Mouse (Mus musculus): ENCODE measurements at regions not wholly inside any gene's neighbourhood (a gene's known extent, or its start where the extent isn't known, plus 50 kb on each side); places are given as distances from the start of the nearest gene placed in this dataset.

GRCm38 (mm10) chr16:87220201-87220600 is 133.8 kb upstream of the N6amt1 start:
- no peak overlapping the region for H3K27ac ChIP-seq
- H3K9me3 ChIP-seq (replicated peaks): peaks cover 2% of the 10 kb centered on the region; the same call in 1 of the 2 replicates
- H3K9ac ChIP-seq: no peak overlapping the region
- no peak overlapping the region for H3K4me2 ChIP-seq (replicated peaks)
- no peaks in the 10 kb centered on the region for H3K4me1 ChIP-seq
- WGBS: 73% methylated on average over 4 of the region's 4 CpGs
- no peaks in the 10 kb centered on the region for H3K36me3 ChIP-seq
- H3K4me3 ChIP-seq: no peak overlapping the region
- no peak for ATAC-seq (ENCODE audit: low FRiP score)
- H3K27me3 ChIP-seq: no peaks in the 10 kb centered on the region

GRCm38 (mm10) chr16:87207875-87208274 is 146.1 kb upstream of the N6amt1 start:
- Histone ChIP-seq H3K4me3 (no peak overlapping the region), H3K27ac (no peak overlapping the region), H3K27me3 (no peaks in the 10 kb centered on the region), H3K9ac (no peak overlapping the region), H3K4me1 (no peaks in the 10 kb centered on the region), H3K4me2 (replicated peaks) (no peak overlapping the region), H3K9me3 (replicated peaks) (no peaks in the 10 kb centered on the region), H3K36me3 (no peaks in the 10 kb centered on the region)
- 53% methylated on average over 1 of the region's 1 CpGs for WGBS
- no peak for ATAC-seq (ENCODE audit: low FRiP score)

GRCm38 (mm10) chr16:87190471-87190870 is 163.5 kb upstream of the N6amt1 start:
- H3K27me3 ChIP-seq: no peaks in the 10 kb centered on the region
- H3K9ac ChIP-seq: no peak overlapping the region
- no peak overlapping the region for H3K4me2 ChIP-seq (replicated peaks)
- 86% methylated on average over 4 of the region's 4 CpGs for WGBS
- no peak overlapping the region for H3K27ac ChIP-seq
- H3K36me3 ChIP-seq: no peaks in the 10 kb centered on the region
- H3K4me3 ChIP-seq: no peak overlapping the region
- no peaks in the 10 kb centered on the region for H3K9me3 ChIP-seq (replicated peaks)
- H3K4me1 ChIP-seq: no peaks in the 10 kb centered on the region
- no peak for ATAC-seq (ENCODE audit: low FRiP score)

DNA sequence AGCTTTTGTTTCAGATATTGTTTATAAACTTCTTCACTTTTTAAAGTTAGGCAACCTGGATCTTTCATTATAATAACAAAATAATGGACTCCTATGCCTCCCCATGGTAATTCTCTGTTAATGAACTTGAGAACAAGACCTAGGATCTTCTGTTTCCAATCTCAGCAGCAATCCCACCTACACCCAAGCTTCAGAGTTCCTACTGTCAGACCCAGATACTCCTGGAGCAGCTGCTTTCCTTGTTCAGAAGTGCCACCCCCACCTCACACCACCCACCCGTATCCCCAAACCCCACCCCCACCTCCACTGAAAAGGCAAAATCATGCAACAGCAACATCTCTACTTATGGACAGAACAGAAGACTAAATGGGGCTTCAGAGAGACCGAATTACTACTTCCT is 165.2 kb upstream of the N6amt1 start:
- 86% methylated on average over 2 of the region's 2 CpGs for WGBS

GRCm38 (mm10) chr16:87172395-87172794 is 181.6 kb upstream of the N6amt1 start:
- WGBS: 75% methylated on average over 4 of the region's 4 CpGs
- H3K9ac ChIP-seq: no peak overlapping the region
- ATAC-seq (ENCODE audit: low FRiP score): no peak

More for the DNA sequence above, 165.2 kb upstream of the N6amt1 start:
- H3K9ac ChIP-seq: no peak overlapping the region
- no peaks in the 10 kb centered on the region for H3K9me3 ChIP-seq (replicated peaks)
- H3K4me2 ChIP-seq (replicated peaks): no peak overlapping the region
- H3K4me1 ChIP-seq: no peaks in the 10 kb centered on the region
- ATAC-seq (ENCODE audit: low FRiP score): no peak
- no peak overlapping the region for H3K27ac ChIP-seq
- H3K27me3 ChIP-seq: no peaks in the 10 kb centered on the region
- no peak overlapping the region for H3K4me3 ChIP-seq
- no peaks in the 10 kb centered on the region for H3K36me3 ChIP-seq

DNA sequence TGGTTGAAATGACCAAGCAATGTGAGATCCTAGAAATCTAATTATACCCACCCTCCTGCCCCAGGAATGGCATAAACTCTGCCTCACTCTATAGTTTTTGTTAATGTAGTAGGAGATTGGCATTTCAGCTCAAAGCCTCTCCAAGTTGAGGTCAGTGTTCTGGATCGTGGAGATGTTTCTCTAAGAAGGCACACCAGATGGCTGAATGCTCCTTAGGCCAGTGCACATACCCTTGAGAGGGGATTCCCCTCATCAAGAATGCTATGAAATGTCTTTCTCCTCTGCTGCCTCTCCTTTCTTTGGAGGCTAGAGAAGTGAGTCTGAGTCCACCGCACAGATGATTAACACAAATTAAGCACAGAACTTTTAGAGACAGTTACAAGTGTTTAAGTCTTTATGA is 214.7 kb upstream of the N6amt1 start:
- ATAC-seq (ENCODE audit: low FRiP score): no peak
- Histone ChIP-seq H3K4me1 (no peaks in the 10 kb centered on the region), H3K4me2 (replicated peaks) (no peak overlapping the region), H3K9me3 (replicated peaks) (no peaks in the 10 kb centered on the region), H3K36me3 (no peaks in the 10 kb centered on the region), H3K27ac (no peak overlapping the region), H3K9ac (no peak overlapping the region), H3K27me3 (no peaks in the 10 kb centered on the region), H3K4me3 (no peak overlapping the region)
- 90% methylated on average over 2 of the region's 2 CpGs for WGBS

More at GRCm38 (mm10) chr16:87172395-87172794, 181.6 kb upstream of the N6amt1 start:
- H3K4me3 ChIP-seq: no peak overlapping the region
- H3K4me1 ChIP-seq: no peaks in the 10 kb centered on the region
- no peak overlapping the region for H3K4me2 ChIP-seq (replicated peaks)
- H3K27me3 ChIP-seq: no peaks in the 10 kb centered on the region
- no peaks in the 10 kb centered on the region for H3K36me3 ChIP-seq
- no peak overlapping the region for H3K27ac ChIP-seq
- H3K9me3 ChIP-seq (replicated peaks): no peaks in the 10 kb centered on the region

GRCm38 (mm10) chr16:87136503-87136902 is 217.5 kb upstream of the N6amt1 start:
- Histone ChIP-seq H3K9me3 (replicated peaks) (no peaks in the 10 kb centered on the region), H3K4me2 (replicated peaks) (no peak overlapping the region), H3K27ac (no peak overlapping the region), H3K36me3 (no peaks in the 10 kb centered on the region), H3K4me1 (no peaks in the 10 kb centered on the region), H3K27me3 (no peaks in the 10 kb centered on the region), H3K4me3 (no peak overlapping the region), H3K9ac (no peak overlapping the region)
- ATAC-seq (ENCODE audit: low FRiP score): no peak
- WGBS: 78% methylated on average over 1 of the region's 1 CpGs

DNA sequence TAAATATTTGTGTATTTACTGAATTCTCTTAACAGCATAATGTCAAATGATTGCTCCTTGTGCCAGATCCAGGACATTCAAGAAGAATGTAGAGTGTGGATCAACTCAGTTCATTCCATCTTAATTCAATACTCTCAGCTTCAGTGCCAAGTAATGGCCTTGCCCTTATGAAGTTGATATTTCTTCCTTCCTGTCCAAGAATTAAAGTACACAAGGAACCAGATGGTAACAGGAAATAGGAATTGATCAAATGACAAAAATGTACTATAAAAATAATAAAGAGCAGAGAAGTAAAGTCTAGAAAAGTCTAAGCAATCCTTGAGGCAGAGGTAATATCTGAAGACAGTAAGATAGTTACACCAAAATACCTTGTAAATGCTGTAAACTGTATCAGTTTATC is 219.5 kb upstream of the N6amt1 start:
- no peaks in the 10 kb centered on the region for H3K4me1 ChIP-seq
- H3K4me3 ChIP-seq: no peak overlapping the region
- ATAC-seq (ENCODE audit: low FRiP score): no peak
- no peaks in the 10 kb centered on the region for H3K27me3 ChIP-seq
- H3K27ac ChIP-seq: no peak overlapping the region
- no peaks in the 10 kb centered on the region for H3K36me3 ChIP-seq
- no peak overlapping the region for H3K9ac ChIP-seq
- H3K9me3 ChIP-seq (replicated peaks): no peaks in the 10 kb centered on the region
- no peak overlapping the region for H3K4me2 ChIP-seq (replicated peaks)

DNA sequence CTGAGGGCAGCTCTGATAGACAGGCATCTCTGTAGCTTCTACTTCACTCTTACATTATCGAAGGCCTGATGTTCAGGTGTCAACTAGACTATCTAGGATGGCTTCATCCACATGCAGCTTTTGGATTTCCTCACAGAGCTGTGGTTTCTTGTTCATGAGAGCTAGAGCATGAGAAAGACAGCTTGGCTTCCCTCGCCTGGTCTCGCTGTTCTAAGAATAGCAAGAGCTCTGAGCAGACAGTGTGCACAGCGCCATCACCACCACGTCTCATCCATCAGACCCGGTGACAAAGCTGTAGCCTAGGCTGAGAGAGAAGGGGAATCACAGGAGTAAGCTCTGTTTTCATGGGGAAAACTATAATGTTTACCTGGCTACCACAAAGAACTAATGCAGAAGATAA is 220.1 kb upstream of the N6amt1 start:
- no peak overlapping the region for H3K4me3 ChIP-seq
- no peaks in the 10 kb centered on the region for H3K36me3 ChIP-seq
- H3K4me2 ChIP-seq (replicated peaks): no peak overlapping the region
- H3K9ac ChIP-seq: no peak overlapping the region
- no peak for ATAC-seq (ENCODE audit: low FRiP score)
- H3K4me1 ChIP-seq: no peaks in the 10 kb centered on the region
- 79% methylated on average over 6 of the region's 6 CpGs for WGBS
- H3K27ac ChIP-seq: no peak overlapping the region
- no peaks in the 10 kb centered on the region for H3K9me3 ChIP-seq (replicated peaks)
- no peaks in the 10 kb centered on the region for H3K27me3 ChIP-seq

DNA sequence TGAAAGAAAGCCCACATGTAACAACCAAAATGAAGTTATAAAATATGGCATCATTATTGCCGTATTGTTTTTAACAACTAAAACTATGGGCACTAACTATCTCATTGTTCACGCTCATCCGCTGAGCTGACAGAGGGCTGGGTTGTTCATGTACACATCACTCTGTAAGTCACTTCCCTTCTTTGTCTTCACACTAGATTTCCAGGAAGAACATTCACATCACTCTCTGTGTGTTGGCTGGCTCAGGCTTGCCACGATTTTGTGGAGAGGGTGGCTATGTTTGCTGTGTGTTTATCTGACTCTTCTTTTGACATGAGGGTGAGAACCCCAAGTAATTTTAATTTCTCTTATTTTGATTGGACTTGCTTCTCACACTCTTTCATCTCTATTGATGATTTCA is 221.9 kb upstream of the N6amt1 start:
- H3K27me3 ChIP-seq: no peaks in the 10 kb centered on the region
- H3K4me2 ChIP-seq (replicated peaks): no peak overlapping the region
- 86% methylated on average over 4 of the region's 4 CpGs for WGBS
- no peak for ATAC-seq (ENCODE audit: low FRiP score)
- no peak overlapping the region for H3K9ac ChIP-seq
- H3K36me3 ChIP-seq: no peaks in the 10 kb centered on the region
- H3K9me3 ChIP-seq (replicated peaks): no peaks in the 10 kb centered on the region
- H3K4me1 ChIP-seq: no peaks in the 10 kb centered on the region
- no peak overlapping the region for H3K4me3 ChIP-seq
- H3K27ac ChIP-seq: no peak overlapping the region

- Histone ChIP-seq H3K9me3 (replicated peaks) (no peaks in the 10 kb centered on the region), H3K4me2 (replicated peaks) (no peak overlapping the region), H3K4me3 (no peak overlapping the region), H3K27me3 (no peaks in the 10 kb centered on the region), H3K36me3 (no peaks in the 10 kb centered on the region), H3K4me1 (no peaks in the 10 kb centered on the region), H3K27ac (no peak overlapping the region), H3K9ac (no peak overlapping the region)
- no peak for ATAC-seq (ENCODE audit: low FRiP score)
- 78% methylated on average over 12 of the region's 12 CpGs for WGBS
Observed at GRCm38 (mm10) chr16:87130733-87131640, 223.0 kb upstream of the N6amt1 start.

DNA sequence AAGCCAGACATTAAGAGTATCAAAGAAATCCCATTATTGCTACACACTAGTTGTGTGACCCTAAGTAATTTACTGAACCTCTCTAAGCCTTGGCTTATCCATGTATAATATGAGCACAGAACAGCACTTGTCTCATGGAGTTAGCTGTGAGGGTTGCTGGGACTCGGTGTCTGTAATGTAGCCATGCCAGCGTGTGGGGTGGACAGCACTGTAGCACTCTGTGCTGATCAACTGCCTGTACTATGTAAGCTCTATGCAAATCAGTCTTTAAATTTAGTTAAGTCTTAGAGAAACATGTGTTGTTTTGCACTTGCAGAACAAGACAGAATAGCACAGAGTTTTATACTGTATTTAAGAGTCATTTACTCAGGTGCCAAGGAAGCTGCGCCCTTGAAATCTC is 225.0 kb upstream of the N6amt1 start:
- 94% methylated on average over 3 of the region's 3 CpGs for WGBS
- Histone ChIP-seq H3K27me3 (no peaks in the 10 kb centered on the region), H3K4me3 (no peak overlapping the region), H3K4me2 (replicated peaks) (no peak overlapping the region), H3K36me3 (no peaks in the 10 kb centered on the region), H3K9ac (no peak overlapping the region), H3K4me1 (no peaks in the 10 kb centered on the region), H3K9me3 (replicated peaks) (no peaks in the 10 kb centered on the region), H3K27ac (no peak overlapping the region)
- ATAC-seq (ENCODE audit: low FRiP score): no peak

DNA sequence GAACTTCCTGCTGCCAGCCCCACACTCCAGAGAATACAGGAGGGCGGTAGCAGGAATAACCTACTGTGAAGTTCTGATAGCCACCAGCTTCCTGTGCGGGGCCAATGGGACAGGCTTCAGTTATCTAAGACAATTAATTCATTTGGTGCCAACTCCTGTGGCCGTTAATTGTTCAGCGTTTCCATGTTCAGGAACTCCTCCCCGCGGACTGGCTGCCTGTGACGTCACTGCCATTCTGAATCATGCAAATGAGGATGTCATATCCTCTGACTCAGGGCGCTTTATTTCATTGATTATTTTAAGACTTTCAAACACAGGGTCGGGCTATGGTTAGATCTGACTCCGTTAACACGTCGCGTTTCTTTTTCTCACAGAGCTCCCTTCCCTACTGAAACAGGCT is 225.8 kb upstream of the N6amt1 start:
- Histone ChIP-seq H3K9ac (no peak overlapping the region), H3K4me1 (no peaks in the 10 kb centered on the region), H3K27ac (no peak overlapping the region), H3K4me3 (no peak overlapping the region), H3K27me3 (no peaks in the 10 kb centered on the region), H3K36me3 (no peaks in the 10 kb centered on the region), H3K4me2 (replicated peaks) (no peak overlapping the region), H3K9me3 (replicated peaks) (no peaks in the 10 kb centered on the region)
- ATAC-seq (ENCODE audit: low FRiP score): no peak
- 71% methylated on average over 13 of the region's 13 CpGs for WGBS

Data from hindbrain, embryonic 12.5 days (tissue).